Mouse (Mus musculus) liver, embryonic 11.5 days (tissue): ENCODE results near the gene Garem2. TPM values are rescaled to one million over a fixed set of nuclear protein-coding genes. Genes with fewer than 3 reads are reported as not detected.

Experiments
- ATAC-seq: fragments of 200-750 bp; cut with Nextera tagmentation; replicated peaks from 2 replicates; pipeline ENCODE4 v1.8.0; 2017; ENCODE audit warnings: moderate number of reproducible peaks, mild to moderate bottlenecking, moderate TSS enrichment, moderate library complexity; ENCODE audit not compliant: low FRiP score
- DNase-seq: peaks from one replicate; pipeline ENCODE4 v3.0.0-alpha.2; 2017; ENCODE audit warnings: low spot score
- H3K27ac ChIP-seq: fragments of 300-500 bp; sonication (generic); 2 replicates; pipeline ENCODE4 v1.5.1; 2014; ENCODE audit warnings: mild to moderate bottlenecking, low read depth, low read length, control low read depth
- H3K27me3 ChIP-seq: fragments of 300-500 bp; sonication (generic); replicated peaks from 2 replicates; pipeline ENCODE4 v1.6.1; 2014; ENCODE audit warnings: low read length, mixed read lengths; ENCODE audit not compliant: control insufficient read depth, insufficient read depth
- H3K36me3 ChIP-seq: fragments of 300-500 bp; sonication (generic); 2 replicates; pipeline ENCODE4 v1.6.1; 2014; ENCODE audit warnings: mild to moderate bottlenecking, low read length, moderate library complexity, mixed read lengths; ENCODE audit not compliant: control insufficient read depth, insufficient read depth
- H3K4me1 ChIP-seq: fragments of 300-500 bp; sonication (generic); replicated peaks from 2 replicates; pipeline ENCODE4 v1.6.1; 2014; ENCODE audit warnings: low read length, mixed read lengths; ENCODE audit not compliant: control insufficient read depth, insufficient read depth
- H3K4me2 ChIP-seq: fragments of 300-500 bp; sonication (generic); 2 replicates; pipeline ENCODE4 v1.6.1; 2014; ENCODE audit warnings: mild to moderate bottlenecking, control low read depth, moderate library complexity
- H3K4me3 ChIP-seq: fragments of 300-500 bp; sonication (generic); 2 replicates; pipeline ENCODE4 v1.5.1; 2014; ENCODE audit warnings: low read depth, low read length, control low read depth
- H3K9ac ChIP-seq: fragments of 300-500 bp; sonication (generic); 2 replicates; pipeline ENCODE4 v1.6.1; 2014; ENCODE audit warnings: low read depth, low read length, control low read depth
- H3K9me3 ChIP-seq: fragments of 300-500 bp; sonication (generic); 2 replicates; pipeline ENCODE4 v1.6.1; 2016; ENCODE audit warnings: low read length, inconsistent platforms, mixed read lengths; ENCODE audit not compliant: control insufficient read depth
- WGBS: fragments of 180-500 bp; shearing (Covaris S2); extraction: QIAGEN DNeasy Blood & Tissue Kit; methylation state at CpG from one replicate; pipeline ENCODE4 v1.1.7; 2014; 5-methylcytosine and 5-hydroxymethylcytosine counted together
- polyA plus RNA-seq: library from polyadenylated mRNA; unstranded; fragments of >200 nt; fragmentation: Nextera tagmentation; extraction: Ambion mirVana; gene quantifications from 2 replicates; pipeline ENCODE4 v1.2.1, GENCODE M21; 2014

Garem2 gene
- polyA plus RNA-seq, 1 experiment from 2014 or later = 0.18 TPM

- no peak overlapping the region for H3K4me3 ChIP-seq
- no peak overlapping the region for H3K9ac ChIP-seq
- H3K27me3 ChIP-seq = no peaks in the 10 kb centered on the region
- DNase-seq (no peak), ATAC-seq (no peak)
- H3K4me1 ChIP-seq = no peaks in the 10 kb centered on the region
- H3K4me2 ChIP-seq = no peak overlapping the region
- H3K9me3 ChIP-seq = no peaks in the 10 kb centered on the region
- H3K36me3 ChIP-seq = peaks cover 23% of the 10 kb centered on the region
- no peak overlapping the region for H3K27ac ChIP-seq
- 91% methylated on average over 4 of the region's 4 CpGs for WGBS
These were observed 26.3 kb downstream of the Garem2 start for GRCm38 (mm10) chr5:30131246-30131645.

DNA sequence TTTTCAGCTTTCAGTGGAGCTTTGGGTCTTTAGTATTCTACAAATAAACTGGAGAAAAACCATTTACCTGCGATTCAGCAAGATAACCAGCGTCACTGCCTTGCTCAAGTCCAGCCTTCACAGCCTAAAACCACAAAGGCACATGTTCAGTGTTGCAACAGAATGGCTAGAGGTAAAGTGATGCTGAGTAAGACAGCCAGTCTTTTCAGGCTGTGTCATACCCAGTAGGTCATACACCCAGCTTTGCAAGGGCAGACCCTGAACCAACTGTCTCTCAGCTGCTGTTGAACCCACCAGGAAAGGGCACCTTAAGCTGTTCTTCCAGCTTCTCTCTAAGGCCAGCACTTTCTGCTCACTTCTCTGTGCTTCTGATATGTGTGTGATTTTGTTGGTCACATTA, 27.2 kb downstream of the Garem2 start:
- no peak for DNase-seq
- H3K4me3 ChIP-seq = no peak overlapping the region
- no peak overlapping the region for H3K4me2 ChIP-seq
- peaks cover 23% of the 10 kb centered on the region for H3K36me3 ChIP-seq
- no peak overlapping the region for H3K9ac ChIP-seq
- 88% methylated on average over 2 of the region's 2 CpGs for WGBS
- H3K27ac ChIP-seq = no peak overlapping the region
- no peaks in the 10 kb centered on the region for H3K4me1 ChIP-seq
- no peaks in the 10 kb centered on the region for H3K27me3 ChIP-seq
- H3K9me3 ChIP-seq = no peaks in the 10 kb centered on the region
- no peak for ATAC-seq

- Histone ChIP-seq H3K9ac (no peak overlapping the region), H3K36me3 (peaks cover 20% of the 10 kb centered on the region; the same call in 1 of the 2 replicates), H3K4me2 (no peak overlapping the region), H3K27ac (no peak overlapping the region), H3K9me3 (no peaks in the 10 kb centered on the region), H3K27me3 (no peaks in the 10 kb centered on the region), H3K4me3 (no peak overlapping the region), H3K4me1 (no peaks in the 10 kb centered on the region)
- 94% methylated on average over 11 of the region's 11 CpGs for WGBS
- DNase-seq = no peak
- no peak for ATAC-seq
These were observed 30.8 kb downstream of the Garem2 start for GRCm38 (mm10) chr5:30135711-30136231.

GRCm38 (mm10) chr5:30137271-30137670, 32.3 kb downstream of the Garem2 start:
- WGBS = 91% methylated on average over 9 of the region's 9 CpGs
- DNase-seq = no peak
- ATAC-seq = no peak

DNA sequence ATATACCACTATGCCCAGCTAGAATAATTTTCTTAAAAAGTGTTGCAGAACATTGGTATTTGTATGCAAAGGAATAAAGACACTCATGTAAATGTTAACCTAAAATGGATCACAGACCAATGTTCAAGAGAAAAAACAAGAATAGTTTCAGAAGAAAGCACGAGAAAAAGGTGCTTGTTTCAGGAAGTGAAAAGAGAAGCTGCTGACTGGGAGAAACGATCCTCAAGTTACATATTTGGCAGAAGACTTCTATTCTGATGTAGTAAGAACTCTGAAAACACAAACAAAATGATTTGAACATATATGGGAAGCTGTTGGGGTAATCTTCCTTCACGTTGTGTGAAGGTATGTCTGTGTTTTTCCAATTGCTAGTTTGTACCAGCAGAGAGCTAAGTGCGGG, 33.2 kb downstream of the Garem2 start:
- H3K27me3 ChIP-seq = no peaks in the 10 kb centered on the region
- ATAC-seq = no peak
- no peaks in the 10 kb centered on the region for H3K4me1 ChIP-seq
- no peak for DNase-seq
- H3K9me3 ChIP-seq = no peaks in the 10 kb centered on the region
- peaks cover 21% of the 10 kb centered on the region; the same call in 1 of the 2 replicates for H3K36me3 ChIP-seq
- H3K27ac ChIP-seq = no peak overlapping the region
- H3K9ac ChIP-seq = no peak overlapping the region
- WGBS = 82% methylated on average over 4 of the region's 4 CpGs
- H3K4me2 ChIP-seq = no peak overlapping the region
- H3K4me3 ChIP-seq = no peak overlapping the region

More at GRCm38 (mm10) chr5:30137271-30137670, 32.3 kb downstream of the Garem2 start:
- H3K9me3 ChIP-seq = no peaks in the 10 kb centered on the region
- H3K36me3 ChIP-seq = peaks cover 20% of the 10 kb centered on the region; the same call in 1 of the 2 replicates
- no peak overlapping the region for H3K4me3 ChIP-seq
- H3K4me2 ChIP-seq = no peak overlapping the region
- no peak overlapping the region for H3K27ac ChIP-seq
- no peak overlapping the region for H3K9ac ChIP-seq
- H3K4me1 ChIP-seq = no peaks in the 10 kb centered on the region
- H3K27me3 ChIP-seq = no peaks in the 10 kb centered on the region

- Histone ChIP-seq H3K4me3 (no peak overlapping the region), H3K9ac (no peak overlapping the region), H3K4me2 (no peak overlapping the region), H3K36me3 (peaks cover 26% of the 10 kb centered on the region), H3K27ac (no peak overlapping the region), H3K9me3 (no peaks in the 10 kb centered on the region), H3K27me3 (no peaks in the 10 kb centered on the region), H3K4me1 (no peaks in the 10 kb centered on the region)
- DNase-seq (no peak), ATAC-seq (no peak)
- WGBS = 94% methylated on average over 6 of the region's 6 CpGs
These were observed 41.6 kb downstream of the Garem2 start for GRCm38 (mm10) chr5:30146526-30146925.

DNA sequence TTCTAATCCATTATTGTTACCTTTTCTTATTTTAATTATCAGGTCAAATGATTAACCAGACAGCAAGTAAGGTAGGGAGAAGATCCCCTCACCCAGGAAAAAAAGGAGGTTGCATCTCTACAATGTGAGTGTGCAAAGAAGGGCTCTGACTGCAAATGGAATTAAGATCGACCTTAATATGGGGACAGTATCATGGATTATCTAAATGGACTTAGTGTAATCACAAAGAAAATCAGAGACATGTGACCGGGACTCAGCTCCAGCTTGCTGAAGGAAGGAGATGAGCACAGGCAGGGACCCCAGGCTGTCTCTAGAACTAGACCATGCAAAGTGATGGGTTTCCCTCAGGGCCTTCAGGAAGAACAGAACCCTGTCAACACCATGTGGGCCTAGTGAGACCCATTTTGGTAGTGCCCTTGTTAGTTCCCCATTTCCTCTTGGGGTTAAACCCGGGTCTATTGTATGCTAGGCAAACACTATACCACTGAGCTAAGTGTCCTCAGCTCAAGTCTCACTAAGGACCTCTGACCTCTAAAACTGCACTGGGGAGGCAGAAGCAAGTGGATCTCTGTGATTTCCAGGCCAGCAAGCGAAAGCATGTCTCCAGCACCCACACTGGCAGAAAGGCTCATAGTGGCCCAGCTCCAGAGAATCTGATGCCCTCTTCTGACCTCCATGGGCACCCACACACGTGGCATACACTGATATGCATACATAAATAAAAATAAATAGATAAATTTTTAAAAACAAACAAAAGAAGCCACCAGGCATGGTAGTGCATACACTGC, 43.4 kb downstream of the Garem2 start:
- Histone ChIP-seq H3K9me3 (no peaks in the 10 kb centered on the region), H3K4me3 (no peak overlapping the region), H3K36me3 (peaks cover 20% of the 10 kb centered on the region), H3K4me1 (0 out of 2 replicates have a peak, but pooled peaks cover 2% of the 10 kb centered on the region), H3K4me2 (no peak overlapping the region), H3K27me3 (no peaks in the 10 kb centered on the region), H3K27ac (no peak overlapping the region), H3K9ac (no peak overlapping the region)
- no peak for DNase-seq
- no peak for ATAC-seq
- 80% methylated on average over 5 of the region's 5 CpGs for WGBS

GRCm38 (mm10) chr5:30152007-30152406, 47.0 kb downstream of the Garem2 start:
- DNase-seq (no peak), ATAC-seq (no peak)
- H3K4me1 ChIP-seq = peaks cover 6% of the 10 kb centered on the region; the same call in 1 of the 2 replicates
- no peak overlapping the region for H3K9ac ChIP-seq
- H3K36me3 ChIP-seq = no peaks in the 10 kb centered on the region
- no peak overlapping the region for H3K27ac ChIP-seq
- 77% methylated on average over 4 of the region's 4 CpGs for WGBS
- no peaks in the 10 kb centered on the region for H3K27me3 ChIP-seq
- peak overlapping the region; percentile 39; the same call in 1 of the 2 replicates for H3K4me2 ChIP-seq
- H3K4me3 ChIP-seq = no peak overlapping the region
- no peaks in the 10 kb centered on the region for H3K9me3 ChIP-seq

DNA sequence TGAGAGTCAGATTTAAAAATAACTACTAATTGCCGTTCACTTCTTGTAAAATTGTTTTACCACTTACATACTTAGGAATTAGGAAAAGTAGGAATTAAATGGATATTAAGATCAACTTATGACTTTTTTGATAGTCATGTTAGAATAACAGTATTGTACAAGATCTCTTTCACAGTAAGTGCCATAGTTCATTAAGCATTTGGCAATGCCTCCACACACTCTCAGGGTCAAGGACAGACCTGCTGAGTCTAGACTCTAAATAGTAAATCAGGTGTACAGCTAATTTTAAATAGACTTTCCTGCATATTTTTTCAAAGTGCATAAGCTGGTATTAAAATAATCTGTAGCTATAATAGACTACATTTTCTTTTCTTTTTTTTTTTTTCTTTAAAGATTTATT, 47.5 kb downstream of the Garem2 start:
- no peaks in the 10 kb centered on the region for H3K9me3 ChIP-seq
- no peak overlapping the region for H3K4me2 ChIP-seq
- 90% methylated on average over 1 of the region's 1 CpGs for WGBS
- no peak overlapping the region for H3K27ac ChIP-seq
- no peak for DNase-seq
- no peak for ATAC-seq
- H3K4me3 ChIP-seq = no peak overlapping the region
- no peak overlapping the region for H3K9ac ChIP-seq
- no peaks in the 10 kb centered on the region for H3K36me3 ChIP-seq
- no peaks in the 10 kb centered on the region for H3K27me3 ChIP-seq
- H3K4me1 ChIP-seq = peaks cover 6% of the 10 kb centered on the region; the same call in 1 of the 2 replicates
